Mouse (Mus musculus) kidney, postnatal 14 days (tissue): Measurements from ENCODE around the gene Lhfp.

Experiments
- DNase-seq: peaks from one replicate; pipeline ENCODE4 v3.0.0; 2022; ENCODE audit warnings: mixed read lengths

Lhfp gene

GRCm38 (mm10) chr3:53173310-53174063 lies 132.2 kb downstream of the Lhfp start:
- DNase-seq: no peak

DNA sequence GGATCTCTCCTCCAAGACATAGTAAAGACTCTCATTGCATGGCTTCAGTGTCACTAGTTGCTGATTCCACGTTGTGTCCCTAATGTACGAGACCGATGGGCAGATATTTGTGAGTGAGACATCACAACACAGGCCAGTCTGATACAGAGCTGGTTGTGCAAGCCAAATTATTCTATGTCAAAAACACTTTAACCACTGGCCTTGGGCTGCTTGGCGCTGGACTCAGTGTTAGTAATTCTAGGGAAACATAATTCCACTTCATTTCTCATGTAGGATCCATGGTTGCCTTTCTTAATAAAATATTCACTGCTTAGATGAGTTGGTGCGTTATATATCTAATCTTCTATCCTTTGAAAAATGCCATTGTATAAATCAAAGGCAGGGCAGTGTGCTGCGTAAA lies 138.6 kb downstream of the Lhfp start:
- DNase-seq: no peak

- no peak for DNase-seq
Observed at GRCm38 (mm10) chr3:53185439-53185838, 144.1 kb downstream of the Lhfp start.

DNA sequence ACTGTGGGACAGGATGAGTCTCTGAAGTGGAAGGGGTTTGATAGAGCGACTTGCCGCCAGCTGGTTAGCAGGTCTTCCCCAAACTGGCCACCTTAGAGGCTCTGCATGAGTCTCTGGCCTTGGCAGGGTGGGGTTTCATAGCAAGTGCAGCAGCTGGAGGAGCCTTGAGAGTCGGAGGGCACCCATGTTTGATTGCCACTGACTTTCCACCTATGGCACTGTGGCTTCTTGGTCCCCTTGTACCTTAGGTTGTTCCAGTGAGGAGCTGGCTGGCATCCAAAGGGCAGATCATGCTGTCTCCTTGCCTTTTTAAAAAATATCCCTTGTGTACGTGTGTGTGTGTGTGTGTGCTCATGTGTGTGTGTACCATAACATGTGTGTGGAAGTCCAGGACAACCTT lies 152.1 kb downstream of the Lhfp start:
- DNase-seq: no peak

GRCm38 (mm10) chr3:53195666-53196107 lies 154.4 kb downstream of the Lhfp start:
- no peak for DNase-seq

- no peak for DNase-seq
Observed at GRCm38 (mm10) chr3:53200175-53200574, 158.8 kb downstream of the Lhfp start.

DNA sequence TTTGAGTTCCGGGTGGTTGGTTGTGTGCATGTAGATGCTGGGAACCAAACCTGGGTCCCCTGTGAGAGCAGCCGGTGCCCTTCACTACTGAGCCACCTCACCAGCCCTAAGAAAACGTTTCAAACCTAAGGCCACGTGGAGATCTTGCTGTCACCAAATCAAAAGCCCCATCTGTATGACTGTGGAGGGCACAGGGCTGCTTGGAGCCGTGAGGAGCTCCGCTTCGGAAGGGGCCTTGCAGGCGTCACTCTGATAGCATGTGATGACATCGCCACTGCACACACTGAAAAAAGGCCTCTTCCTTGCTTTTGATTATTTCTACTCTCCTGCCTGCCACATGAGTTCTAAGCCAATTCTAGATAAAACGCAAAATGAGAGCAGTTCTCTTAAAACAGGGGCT lies 159.5 kb downstream of the Lhfp start:
- DNase-seq: no peak

DNA sequence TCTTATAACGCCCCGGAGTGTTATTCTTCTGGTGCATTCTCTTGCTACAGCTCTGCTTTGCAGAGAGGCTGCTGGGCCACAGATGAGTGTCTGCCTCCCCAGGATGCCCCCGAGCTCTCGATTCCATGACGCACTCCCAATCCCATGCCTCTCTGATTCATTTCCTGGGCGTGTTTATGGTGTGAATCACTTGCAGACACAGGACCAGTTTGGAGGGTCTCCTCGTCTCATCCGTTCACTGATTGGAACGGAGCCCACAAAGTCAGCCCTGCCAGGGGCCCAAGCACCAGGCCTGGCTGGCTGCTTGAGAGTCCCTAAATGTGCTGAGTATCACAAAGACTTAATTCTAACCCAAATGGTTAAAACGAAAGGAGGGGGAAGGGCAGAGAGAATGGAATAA lies 160.3 kb downstream of the Lhfp start:
- DNase-seq: no peak

- DNase-seq: no peak
Observed at GRCm38 (mm10) chr3:53202184-53202583, 160.9 kb downstream of the Lhfp start.

DNA sequence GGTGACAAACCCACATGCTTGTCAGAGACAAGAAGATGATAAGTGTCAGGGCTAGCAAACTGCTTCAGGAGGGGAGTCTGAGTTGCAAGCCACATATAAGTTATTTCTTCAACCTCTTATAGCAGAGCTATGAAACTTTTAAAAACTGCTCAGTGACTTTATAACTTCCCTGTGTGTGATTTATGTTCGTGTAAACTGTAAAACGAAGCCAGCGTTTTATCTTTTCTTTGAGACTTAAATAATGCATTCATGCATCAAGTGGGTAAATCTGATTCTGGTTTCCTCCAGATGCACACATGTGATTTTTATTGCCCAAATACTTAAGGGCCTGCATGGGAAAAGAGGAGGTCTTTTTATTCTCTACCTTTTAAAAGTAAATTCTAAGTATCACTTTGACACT lies 161.4 kb downstream of the Lhfp start:
- no peak for DNase-seq

DNA sequence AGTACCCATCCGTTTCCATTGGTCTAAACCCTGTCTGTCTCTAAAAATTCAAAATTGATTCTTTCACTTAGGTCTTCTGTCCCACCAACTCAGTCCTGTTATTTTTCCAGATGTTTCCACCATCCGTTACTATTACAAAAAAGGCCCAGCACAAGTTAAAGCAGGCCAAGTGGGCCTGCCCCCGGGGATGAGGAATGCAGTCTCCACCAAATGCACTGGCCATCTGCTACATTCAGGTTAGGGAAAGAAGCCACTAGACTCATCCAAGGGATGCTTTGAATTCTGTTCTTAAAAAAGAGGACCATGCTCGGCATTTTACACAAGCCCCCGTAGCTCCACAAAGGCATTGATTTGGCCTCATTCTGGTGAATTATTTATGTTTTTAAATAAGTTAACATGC lies 162.3 kb downstream of the Lhfp start:
- no peak for DNase-seq

DNA sequence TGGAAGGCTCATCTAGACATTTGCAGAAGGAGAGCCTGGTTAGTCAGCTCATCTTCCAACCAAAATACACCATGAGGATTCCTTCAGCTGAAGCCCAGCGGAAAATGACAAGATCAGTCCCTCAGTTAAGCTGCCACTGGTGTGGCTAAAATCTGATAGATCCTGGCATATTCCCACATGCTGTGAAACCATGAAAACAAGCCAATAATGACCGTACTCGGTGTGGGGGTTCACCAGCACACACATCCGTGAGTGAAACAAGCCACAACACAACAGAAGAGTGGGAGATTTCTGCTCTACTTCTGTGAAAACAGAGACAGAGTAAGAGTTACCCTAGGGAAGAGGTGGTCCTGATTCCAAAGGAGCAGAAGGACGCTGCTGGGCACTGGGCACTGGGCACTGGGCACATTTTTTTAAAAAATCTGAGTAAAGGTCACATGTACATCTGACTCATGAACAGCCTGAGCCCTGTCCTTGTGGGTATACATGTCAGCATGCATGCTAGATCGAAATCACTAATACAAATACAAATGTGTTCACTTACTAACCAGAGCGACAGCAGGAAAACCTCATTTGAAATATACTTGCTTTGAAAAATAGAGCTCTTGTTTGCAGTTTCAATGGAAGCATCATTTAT lies 163.1 kb downstream of the Lhfp start:
- DNase-seq: no peak

- DNase-seq: no peak
Observed at GRCm38 (mm10) chr3:53204985-53205365, 163.6 kb downstream of the Lhfp start.

GRCm38 (mm10) chr3:53205706-53206105 lies 164.4 kb downstream of the Lhfp start:
- no peak for DNase-seq

- no peak for DNase-seq
Observed at GRCm38 (mm10) chr3:53206509-53207224, 165.3 kb downstream of the Lhfp start.

- no peak for DNase-seq
Observed at GRCm38 (mm10) chr3:53207225-53207528, 165.8 kb downstream of the Lhfp start.

DNA sequence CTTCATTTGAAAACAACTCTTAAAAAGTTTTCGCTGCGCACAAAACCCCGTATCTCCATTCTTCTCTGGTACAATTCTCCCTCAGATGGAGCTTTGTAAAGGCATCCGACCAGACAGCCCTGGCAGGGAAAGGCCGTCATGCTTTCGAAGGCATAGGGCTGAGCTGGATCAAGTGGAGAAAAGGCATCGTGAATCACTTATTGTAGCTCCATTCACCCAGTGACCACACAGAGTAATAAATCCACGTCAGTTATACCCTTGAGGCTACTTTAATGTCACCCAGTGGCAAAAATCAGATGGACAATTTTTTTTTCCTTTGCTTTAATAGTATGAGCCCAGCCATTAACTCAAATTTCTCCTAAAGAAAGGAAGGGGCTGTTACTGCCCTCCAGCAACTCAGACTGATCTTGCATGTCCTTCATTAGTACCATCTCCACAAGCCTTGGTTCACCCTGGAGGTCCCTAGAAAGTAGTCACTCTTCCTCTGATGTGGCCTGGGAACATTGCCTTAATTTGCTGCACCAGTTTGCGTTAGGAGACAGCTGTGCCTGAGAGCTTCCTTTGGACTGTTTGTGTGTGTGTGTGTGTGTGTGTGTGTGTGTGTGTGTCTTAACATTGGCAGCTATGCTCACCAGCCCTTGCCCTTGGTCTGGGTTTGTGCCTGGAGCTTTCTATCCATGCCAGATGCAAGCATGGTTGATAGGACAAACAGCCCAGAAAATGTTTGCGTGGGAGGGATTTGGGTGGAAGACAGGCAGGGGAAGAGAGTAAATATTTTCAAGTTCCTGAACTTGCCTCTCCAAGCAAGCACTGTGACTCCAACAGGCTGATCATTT lies 169.6 kb downstream of the Lhfp start:
- peak; percentile 46 for DNase-seq

DNA sequence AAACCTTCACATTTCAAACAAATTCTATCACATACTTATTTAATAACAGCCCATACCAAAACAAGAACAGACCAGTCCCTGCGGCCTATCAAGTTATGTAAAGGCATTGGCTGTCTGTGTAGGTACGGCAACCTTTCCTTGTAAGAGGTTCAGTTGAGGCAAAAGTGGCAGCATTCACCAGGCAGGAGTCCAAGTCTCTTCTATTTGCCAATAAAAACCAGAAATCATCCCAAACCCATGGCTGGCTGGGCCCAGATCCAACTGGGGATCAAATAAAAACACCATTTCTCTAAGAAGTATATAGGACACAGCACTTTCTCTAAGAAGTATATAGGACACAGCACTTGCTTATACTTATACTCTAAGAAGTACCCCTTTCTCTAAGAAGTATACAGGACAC lies 171.3 kb downstream of the Lhfp start:
- DNase-seq: no peak

- no peak for DNase-seq
Observed at GRCm38 (mm10) chr3:53213346-53213745, 172.0 kb downstream of the Lhfp start.

DNA sequence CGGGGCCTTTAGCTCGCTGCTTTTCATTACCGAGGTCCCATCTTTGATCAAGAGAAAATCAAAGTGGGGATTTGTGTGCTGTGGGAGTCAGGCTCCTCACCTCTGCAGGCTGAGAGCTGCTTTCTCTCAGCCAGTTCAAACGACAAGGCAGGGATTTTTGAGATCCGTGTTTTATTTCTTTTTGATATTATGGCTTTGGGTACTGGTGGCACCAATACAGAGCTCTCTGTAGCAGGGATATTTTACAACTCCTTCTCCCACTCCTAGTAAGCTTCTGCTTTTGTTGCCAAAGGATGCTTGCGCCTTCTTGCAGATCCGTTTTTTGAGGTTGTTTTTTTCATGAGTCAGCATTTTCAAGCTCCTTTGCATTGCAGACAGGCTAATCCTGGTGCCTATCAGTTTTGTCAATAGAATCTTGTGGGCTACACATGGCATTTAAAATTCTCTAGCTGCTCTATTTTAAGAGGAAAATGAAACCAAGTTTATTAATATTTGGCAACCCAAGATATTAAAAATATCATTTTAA lies 172.5 kb downstream of the Lhfp start:
- DNase-seq: no peak

DNA sequence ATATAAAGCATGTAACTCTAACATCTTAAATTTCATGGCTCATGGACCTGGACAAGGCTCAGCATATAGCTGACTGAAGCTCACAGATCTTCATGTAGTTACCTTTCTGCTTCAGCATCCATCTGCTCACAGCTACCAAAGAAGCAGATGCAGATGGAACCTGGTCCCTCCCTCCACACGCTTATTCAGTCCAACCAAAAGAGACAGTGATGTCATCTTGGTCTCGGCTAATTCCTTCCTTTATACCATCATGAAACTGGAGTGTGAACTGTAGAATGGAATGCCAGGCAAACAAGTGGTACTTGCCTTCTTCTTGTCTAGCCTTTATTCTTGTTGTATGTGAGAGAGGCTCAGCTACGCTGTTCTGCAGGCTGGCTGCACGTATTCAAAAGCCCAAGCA lies 173.1 kb downstream of the Lhfp start:
- no peak for DNase-seq

DNA sequence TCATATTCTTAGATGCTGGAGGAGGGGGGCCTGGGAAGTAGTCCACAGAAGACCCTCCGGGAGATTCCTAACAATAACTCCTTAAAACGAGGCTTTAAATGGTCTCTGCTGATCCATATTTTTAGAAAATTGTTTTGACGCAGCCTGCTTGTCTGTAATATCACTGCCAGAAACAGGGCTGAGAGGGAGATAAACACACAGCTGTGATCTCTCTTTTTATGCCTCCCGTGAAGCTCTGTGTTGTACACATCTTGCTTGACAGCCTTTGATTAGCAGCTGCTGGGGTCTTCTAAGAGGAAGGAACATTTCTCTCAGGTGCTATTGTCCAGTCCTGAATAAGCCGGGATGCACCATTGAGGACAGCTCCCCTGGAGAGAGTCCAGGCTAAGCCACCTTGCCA lies 176.4 kb downstream of the Lhfp start:
- DNase-seq: no peak
